Mouse (Mus musculus) CH12.LX (cell line): ENCODE results near the gene Astn2. TPM values are rescaled to one million over a fixed set of nuclear protein-coding genes. Genes with fewer than 3 reads are reported as not detected.

Experiments used
- DNase-seq: peaks from one replicate; pipeline ENCODE4 v3.0.0-alpha.2; 2013; ENCODE audit errors: extremely low read depth
- H3K27ac ChIP-seq: 2 replicates; pipeline ENCODE4 v1.5.1; 2012; ENCODE audit warnings: low read depth, mild to moderate bottlenecking, control low read depth, moderate library complexity; ENCODE audit not compliant: insufficient read depth
- H3K27me3 ChIP-seq: replicated peaks from 2 replicates; pipeline ENCODE3; 2012; ENCODE audit warnings: inconsistent platforms
- H3K36me3 ChIP-seq, 2 experiments: replicated peaks in 1 of 2; 2 replicates each; pipeline versions ENCODE3 to v1.6.1; 2012; ENCODE audit warnings: inconsistent platforms in 1 of 2, low read length in 1 of 2, mild to moderate bottlenecking in 1 of 2, mixed read lengths in 1 of 2, moderate library complexity in 1 of 2; ENCODE audit not compliant: control insufficient read depth in 1 of 2, insufficient read depth in 1 of 2
- H3K4me1 ChIP-seq, 2 experiments: 2 replicates each; pipeline ENCODE4 v1.6.1; 2012; ENCODE audit warnings: inconsistent platforms in 1 of 2, moderate library complexity in 1 of 2; ENCODE audit not compliant: insufficient read depth in 2 of 2, control insufficient read depth in 1 of 2
- H3K4me2 ChIP-seq: 2 replicates; pipeline ENCODE4 v1.6.1; 2012; ENCODE audit warnings: low read depth, mild to moderate bottlenecking, control low read depth; ENCODE audit not compliant: poor library complexity, insufficient read depth, severe bottlenecking
- H3K4me3 ChIP-seq, 3 experiments: fragments of 150-350 bp in 1 of 3; sonication (generic) in 1 of 3; replicated peaks in 1 of 3; 2 replicates each; pipeline versions ENCODE3 to v1.5.1; 2011 to 2012; ENCODE audit warnings: low read depth in 2 of 3, low read length in 2 of 3, mild to moderate bottlenecking in 2 of 3, moderate library complexity in 2 of 3, control low read depth in 1 of 3, improper control_type of control experiment in 1 of 3, inconsistent platforms in 1 of 3, mixed read lengths in 1 of 3; ENCODE audit not compliant: poor library complexity in 1 of 3
- H3K79me2 ChIP-seq: replicated peaks from 2 replicates; pipeline ENCODE4 v1.6.1; 2012; ENCODE audit warnings: mild to moderate bottlenecking, moderate library complexity; ENCODE audit not compliant: control insufficient read depth, poor library complexity, insufficient read depth, severe bottlenecking; ENCODE audit errors: extremely low read depth
- H3K9ac ChIP-seq: 2 replicates; pipeline ENCODE4 v1.6.1; 2012; ENCODE audit warnings: low read depth, mild to moderate bottlenecking, control low read depth, moderate library complexity; ENCODE audit not compliant: insufficient read depth
- H3K9me3 ChIP-seq: replicated peaks from 2 replicates; pipeline ENCODE3; 2012; ENCODE audit warnings: low read length, inconsistent platforms, mixed read lengths
- BHLHE40 ChIP-seq: IDR thresholded peaks from 2 replicates; pipeline ENCODE4 v1.6.1; 2011; ENCODE audit warnings: mild to moderate bottlenecking, low read depth, low read length, improper control_type of control experiment
- CHD1 ChIP-seq: IDR thresholded peaks from 2 replicates; pipeline ENCODE4 v1.6.1; 2012; ENCODE audit warnings: low read depth, low read length, improper control_type of control experiment, inconsistent platforms
- CTCF ChIP-seq, 2 experiments: IDR thresholded peaks in 1 of 2; conservative IDR thresholded peaks in 1 of 2; 2 replicates each; pipeline ENCODE4 v1.5.1; 2011 to 2012; ENCODE audit warnings: low read depth in 2 of 2, low read length in 2 of 2, improper control_type of control experiment in 1 of 2, inconsistent platforms in 1 of 2, mild to moderate bottlenecking in 1 of 2, moderate library complexity in 1 of 2
- E2F4 ChIP-seq: IDR thresholded peaks from 2 replicates; pipeline ENCODE4 v1.6.1; 2011; ENCODE audit warnings: low read depth, low read length, improper control_type of control experiment; ENCODE audit not compliant: insufficient replicate concordance
- EP300 ChIP-seq: IDR thresholded peaks from 2 replicates; pipeline ENCODE4 v1.6.1; 2011; ENCODE audit warnings: low read length, improper control_type of control experiment
- GABPA ChIP-seq: IDR thresholded peaks from 2 replicates; pipeline ENCODE4 v1.6.1; 2012; ENCODE audit warnings: low read depth, low read length, improper control_type of control experiment, inconsistent platforms; ENCODE audit not compliant: insufficient replicate concordance
- HCFC1 ChIP-seq: IDR thresholded peaks from 2 replicates; pipeline ENCODE4 v1.6.1; 2012; ENCODE audit warnings: low read depth, mild to moderate bottlenecking, inconsistent platforms, low read length, improper control_type of control experiment
- IRF4 ChIP-seq: IDR thresholded peaks from 2 replicates; pipeline ENCODE4 v1.6.1; 2014; ENCODE audit warnings: low read depth, mild to moderate bottlenecking, inconsistent platforms, low read length, improper control_type of control experiment
- MAFK ChIP-seq: IDR thresholded peaks from 2 replicates; pipeline ENCODE4 v1.6.1; 2011; ENCODE audit warnings: low read length, improper control_type of control experiment; ENCODE audit not compliant: insufficient replicate concordance
- MAZ ChIP-seq: IDR thresholded peaks from 2 replicates; pipeline ENCODE4 v1.6.1; 2012; ENCODE audit warnings: low read depth, mild to moderate bottlenecking, inconsistent platforms, low read length, improper control_type of control experiment, moderate library complexity
- MEF2A ChIP-seq: IDR thresholded peaks from 2 replicates; pipeline ENCODE4 v1.6.1; 2014; ENCODE audit warnings: low read depth, mild to moderate bottlenecking, inconsistent platforms, low read length, improper control_type of control experiment, borderline replicate concordance
- MXI1 ChIP-seq: IDR thresholded peaks from 2 replicates; pipeline ENCODE4 v1.6.1; 2011; ENCODE audit warnings: mild to moderate bottlenecking, low read depth, low read length, improper control_type of control experiment
- MYC ChIP-seq: IDR thresholded peaks from 2 replicates; pipeline ENCODE4 v1.6.1; 2011; ENCODE audit warnings: low read depth, mild to moderate bottlenecking, improper control_type of control experiment, low read length
- NELFE ChIP-seq: IDR thresholded peaks from 2 replicates; pipeline ENCODE4 v1.6.1; 2011; ENCODE audit warnings: low read depth, low read length, improper control_type of control experiment
- PAX5 ChIP-seq: IDR thresholded peaks from 2 replicates; pipeline ENCODE4 v1.6.1; 2012; ENCODE audit warnings: low read length, inconsistent platforms, mixed read lengths
- POLR2AphosphoS2 ChIP-seq: IDR thresholded peaks from 2 replicates; pipeline ENCODE4 v1.6.1; 2011; ENCODE audit warnings: low read depth, low read length, improper control_type of control experiment
- RAD21 ChIP-seq: IDR thresholded peaks from 2 replicates; pipeline ENCODE4 v1.6.1; 2011; ENCODE audit warnings: low read depth, mild to moderate bottlenecking, low read length, improper control_type of control experiment, moderate library complexity
- SMC3 ChIP-seq: IDR thresholded peaks from 2 replicates; pipeline ENCODE4 v1.6.1; 2011; ENCODE audit warnings: low read depth, low read length, improper control_type of control experiment
- TBP ChIP-seq: conservative IDR thresholded peaks from 2 replicates; pipeline ENCODE4 v1.6.1; 2011; ENCODE audit warnings: low read depth, low read length, improper control_type of control experiment
- TCF12 ChIP-seq: IDR thresholded peaks from 2 replicates; pipeline ENCODE4 v1.6.1; 2014; ENCODE audit warnings: low read depth, mild to moderate bottlenecking, inconsistent platforms, low read length, improper control_type of control experiment
- ZC3H11A ChIP-seq: IDR thresholded peaks from 2 replicates; pipeline ENCODE4 v1.6.1; 2012; ENCODE audit warnings: low read depth, mild to moderate bottlenecking, inconsistent platforms, low read length, improper control_type of control experiment
- ZKSCAN1 ChIP-seq: IDR thresholded peaks from 2 replicates; pipeline ENCODE4 v1.6.1; 2012; ENCODE audit warnings: low read depth, inconsistent platforms, low read length, improper control_type of control experiment, borderline replicate concordance
- ZMIZ1 ChIP-seq: IDR thresholded peaks from 2 replicates; pipeline ENCODE4 v1.6.1; 2012; ENCODE audit warnings: low read depth, mild to moderate bottlenecking, inconsistent platforms, low read length, improper control_type of control experiment
- dilution Hi-C: fragments of 300-500 bp; cut with MboI; formaldehyde crosslinking; loops from 2 replicates; pipeline ENCODE4 v1.14.3; 2020; ENCODE audit warnings: low sequenced_read_pairs; ENCODE audit not compliant: extremely low pct_unique_long_range_greater_than_20kb, extremely low pct_ligation_motif_present
- in situ Hi-C: fragments of 300-500 bp; cut with MboI; formaldehyde crosslinking; loops from 3 replicates; pipeline ENCODE4 v1.14.3; 2019; ENCODE audit warnings: low sequenced_read_pairs, low pct_ligation_motif_present, low pct_unique_long_range_greater_than_20kb, mixed read lengths
- polyA plus RNA-seq: library from polyadenylated mRNA; unstranded; fragments of >175 nt; gene quantifications from 2 replicates; pipeline ENCODE4 v1.2.1, GENCODE M21; 2012; ENCODE audit warnings: low read depth; ENCODE audit not compliant: insufficient read length
- total RNA-seq, 2 experiments: library from RNA; depleted of rRNA; stranded (reverse); fragments of 300-350 nt in 1 of 2; fragments of >200 nt in 1 of 2; gene quantifications; 2 replicates each; pipeline ENCODE4 v1.2.3; 2012 to 2014

Astn2 gene
- total and polyA plus RNA-seq, 3 experiments = not detected

- no peaks in the 10 kb centered on the region for H3K36me3 ChIP-seq
- DNase-seq = no peak
- no peaks in the 10 kb centered on the region for H3K27me3 ChIP-seq
- no peak overlapping the region for H3K4me2 ChIP-seq
- H3K27ac ChIP-seq = no peak overlapping the region
- dilution Hi-C loops = no loop called here
- no peaks in the 10 kb centered on the region for H3K4me1 ChIP-seq
- H3K4me3 ChIP-seq = no peak overlapping the region
- peaks cover 38% of the 10 kb centered on the region for H3K9me3 ChIP-seq
- H3K9ac ChIP-seq = no peak overlapping the region
- in situ Hi-C loops = no loop called here
- TF ChIP-seq MXI1 (no peak), IRF4 (no peak), ZKSCAN1 (no peak), EP300 (no peak), MEF2A (no peak), ZMIZ1 (no peak), SMC3 (no peak), MYC (no peak), CTCF (conservative IDR thresholded peaks at IDR 0.05 in 1 of 2, IDR thresholded peaks at IDR 0.05 in 1 of 2; ENCODE audit: low read depth in 2 of 2, low read length in 2 of 2) (no peak), POLR2AphosphoS2 (no peak), PAX5 (no peak), CHD1 (no peak), MAZ (no peak), TBP (no peak), RAD21 (no peak), MAFK (no peak), HCFC1 (no peak), ZC3H11A (no peak), NELFE (no peak)
- H3K79me2 ChIP-seq = no peaks in the 10 kb centered on the region
Measured at GRCm38 (mm10) chr4:66097629-66098028, 306.8 kb downstream of the Astn2 start.

GRCm38 (mm10) chr4:66096104-66096503 lies 308.3 kb downstream of the Astn2 start:
- in situ Hi-C loops = no loop called here
- DNase-seq = no peak
- no peaks in the 10 kb centered on the region for H3K79me2 ChIP-seq
- no peak overlapping the region for H3K9ac ChIP-seq
- no peak overlapping the region for H3K27ac ChIP-seq
- dilution Hi-C loops = no loop called here
- TF ChIP-seq E2F4 = no peak
- no peak for TF ChIP-seq PAX5
- no peak for TF ChIP-seq POLR2AphosphoS2
- no peak for TF ChIP-seq TCF12
- TF ChIP-seq MEF2A = no peak
- no peak for TF ChIP-seq CTCF (conservative IDR thresholded peaks at IDR 0.05 in 1 of 2, IDR thresholded peaks at IDR 0.05 in 1 of 2; ENCODE audit: low read depth in 2 of 2, low read length in 2 of 2)
- no peak for TF ChIP-seq BHLHE40
- no peak for TF ChIP-seq GABPA
- TF ChIP-seq MAFK = no peak
- H3K9me3 ChIP-seq = peaks cover 37% of the 10 kb centered on the region
- H3K36me3 ChIP-seq = no peaks in the 10 kb centered on the region
- no peaks in the 10 kb centered on the region for H3K4me1 ChIP-seq
- H3K27me3 ChIP-seq = no peaks in the 10 kb centered on the region
- no peak overlapping the region for H3K4me3 ChIP-seq
- H3K4me2 ChIP-seq = no peak overlapping the region
